Mouse (Mus musculus): ENCODE measurements at regions not wholly inside any gene's neighbourhood (a gene's known extent, or its start where the extent isn't known, plus 50 kb on each side); places are given as distances from the start of the nearest gene placed in this dataset.
"Not testable (repeated sequence)": the region's sequence is repeated elsewhere in the genome, so short reads cannot be mapped to it uniquely, and the experiment has no call there.

- not testable (repeated sequence) for H3K27me3 ChIP-seq (ENCODE audit: control insufficient read depth, insufficient read depth, low read length); H3K36me3 ChIP-seq (ENCODE audit: control insufficient read depth, insufficient read depth, low read length); ATAC-seq (ENCODE audit: insufficient read depth, low FRiP score); H3K9me3 ChIP-seq (replicated peaks; ENCODE audit: control insufficient read depth, low read length); H3K4me1 ChIP-seq (ENCODE audit: control insufficient read depth, insufficient read depth, low read length); H3K4me3 ChIP-seq (replicated peaks; ENCODE audit: low read length); H3K27ac ChIP-seq (ENCODE audit: low read length); H3K9ac ChIP-seq (ENCODE audit: low read length); H3K4me2 ChIP-seq (ENCODE audit: low read depth, low read length)
- 68% methylated on average over 1 of the region's 1 CpGs for WGBS
Measured at GRCm38 (mm10) chr14:53367420-53367819, 871.9 kb upstream of the Olfr1507 start.

GRCm38 (mm10) chr14:53363995-53364394 lies 868.4 kb upstream of the Olfr1507 start:
- not testable (repeated sequence) for H3K9me3 ChIP-seq (replicated peaks; ENCODE audit: control insufficient read depth, low read length); H3K4me1 ChIP-seq (ENCODE audit: control insufficient read depth, insufficient read depth, low read length); H3K27me3 ChIP-seq (ENCODE audit: control insufficient read depth, insufficient read depth, low read length); H3K4me3 ChIP-seq (replicated peaks; ENCODE audit: low read length); H3K9ac ChIP-seq (ENCODE audit: low read length); H3K27ac ChIP-seq (ENCODE audit: low read length); H3K36me3 ChIP-seq (ENCODE audit: control insufficient read depth, insufficient read depth, low read length); ATAC-seq (ENCODE audit: insufficient read depth, low FRiP score); H3K4me2 ChIP-seq (ENCODE audit: low read depth, low read length)
- WGBS: 70% methylated on average over 5 of the region's 5 CpGs

- H3K9me3 ChIP-seq (replicated peaks; ENCODE audit: control insufficient read depth, low read length); H3K4me3 ChIP-seq (replicated peaks; ENCODE audit: low read length); H3K27me3 ChIP-seq (ENCODE audit: control insufficient read depth, insufficient read depth, low read length); H3K4me1 ChIP-seq (ENCODE audit: control insufficient read depth, insufficient read depth, low read length); H3K27ac ChIP-seq (ENCODE audit: low read length); ATAC-seq (ENCODE audit: insufficient read depth, low FRiP score); H3K36me3 ChIP-seq (ENCODE audit: control insufficient read depth, insufficient read depth, low read length); H3K9ac ChIP-seq (ENCODE audit: low read length); H3K4me2 ChIP-seq (ENCODE audit: low read depth, low read length): not testable (repeated sequence)
- 73% methylated on average over 2 of the region's 2 CpGs for WGBS
Measured at GRCm38 (mm10) chr14:53362054-53362453, 866.5 kb upstream of the Olfr1507 start.

GRCm38 (mm10) chr14:53357498-53357897 lies 861.9 kb upstream of the Olfr1507 start:
- H3K9me3 ChIP-seq (replicated peaks; ENCODE audit: control insufficient read depth, low read length); H3K27ac ChIP-seq (ENCODE audit: low read length); ATAC-seq (ENCODE audit: insufficient read depth, low FRiP score); H3K4me2 ChIP-seq (ENCODE audit: low read depth, low read length); H3K4me3 ChIP-seq (replicated peaks; ENCODE audit: low read length); H3K27me3 ChIP-seq (ENCODE audit: control insufficient read depth, insufficient read depth, low read length); H3K9ac ChIP-seq (ENCODE audit: low read length); H3K4me1 ChIP-seq (ENCODE audit: control insufficient read depth, insufficient read depth, low read length); H3K36me3 ChIP-seq (ENCODE audit: control insufficient read depth, insufficient read depth, low read length): not testable (repeated sequence)
- 100% methylated on average over 1 of the region's 2 CpGs for WGBS

- no CpG with 5 or more reads among the region's 1 CpGs for WGBS
- not testable (repeated sequence) for H3K27me3 ChIP-seq (ENCODE audit: control insufficient read depth, insufficient read depth, low read length); H3K4me1 ChIP-seq (ENCODE audit: control insufficient read depth, insufficient read depth, low read length); H3K27ac ChIP-seq (ENCODE audit: low read length); H3K9ac ChIP-seq (ENCODE audit: low read length); H3K4me2 ChIP-seq (ENCODE audit: low read depth, low read length); H3K4me3 ChIP-seq (replicated peaks; ENCODE audit: low read length); ATAC-seq (ENCODE audit: insufficient read depth, low FRiP score); H3K9me3 ChIP-seq (replicated peaks; ENCODE audit: control insufficient read depth, low read length); H3K36me3 ChIP-seq (ENCODE audit: control insufficient read depth, insufficient read depth, low read length)
Measured at GRCm38 (mm10) chr14:53356783-53357182, 861.2 kb upstream of the Olfr1507 start.

GRCm38 (mm10) chr14:53351457-53351856 lies 855.9 kb upstream of the Olfr1507 start:
- H3K4me2 ChIP-seq (ENCODE audit: low read depth, low read length); H3K27me3 ChIP-seq (ENCODE audit: control insufficient read depth, insufficient read depth, low read length); H3K4me3 ChIP-seq (replicated peaks; ENCODE audit: low read length); H3K9me3 ChIP-seq (replicated peaks; ENCODE audit: control insufficient read depth, low read length); H3K9ac ChIP-seq (ENCODE audit: low read length); H3K4me1 ChIP-seq (ENCODE audit: control insufficient read depth, insufficient read depth, low read length); H3K27ac ChIP-seq (ENCODE audit: low read length); ATAC-seq (ENCODE audit: insufficient read depth, low FRiP score); H3K36me3 ChIP-seq (ENCODE audit: control insufficient read depth, insufficient read depth, low read length): not testable (repeated sequence)
- WGBS: no CpG with 5 or more reads among the region's 3 CpGs

- ATAC-seq (ENCODE audit: insufficient read depth, low FRiP score); H3K27me3 ChIP-seq (ENCODE audit: control insufficient read depth, insufficient read depth, low read length); H3K9me3 ChIP-seq (replicated peaks; ENCODE audit: control insufficient read depth, low read length); H3K4me2 ChIP-seq (ENCODE audit: low read depth, low read length); H3K4me1 ChIP-seq (ENCODE audit: control insufficient read depth, insufficient read depth, low read length); H3K36me3 ChIP-seq (ENCODE audit: control insufficient read depth, insufficient read depth, low read length); H3K27ac ChIP-seq (ENCODE audit: low read length); H3K9ac ChIP-seq (ENCODE audit: low read length); H3K4me3 ChIP-seq (replicated peaks; ENCODE audit: low read length): not testable (repeated sequence)
- WGBS: 77% methylated on average over 1 of the region's 1 CpGs
Measured at GRCm38 (mm10) chr14:53350780-53351179, 855.2 kb upstream of the Olfr1507 start.

GRCm38 (mm10) chr14:53349111-53349510 lies 853.6 kb upstream of the Olfr1507 start:
- H3K27me3 ChIP-seq (ENCODE audit: control insufficient read depth, insufficient read depth, low read length); H3K9me3 ChIP-seq (replicated peaks; ENCODE audit: control insufficient read depth, low read length); H3K4me1 ChIP-seq (ENCODE audit: control insufficient read depth, insufficient read depth, low read length); H3K9ac ChIP-seq (ENCODE audit: low read length); ATAC-seq (ENCODE audit: insufficient read depth, low FRiP score); H3K4me2 ChIP-seq (ENCODE audit: low read depth, low read length); H3K36me3 ChIP-seq (ENCODE audit: control insufficient read depth, insufficient read depth, low read length); H3K4me3 ChIP-seq (replicated peaks; ENCODE audit: low read length); H3K27ac ChIP-seq (ENCODE audit: low read length): not testable (repeated sequence)

GRCm38 (mm10) chr14:53345568-53345967 lies 850.0 kb upstream of the Olfr1507 start:
- ATAC-seq (ENCODE audit: insufficient read depth, low FRiP score); H3K9ac ChIP-seq (ENCODE audit: low read length); H3K36me3 ChIP-seq (ENCODE audit: control insufficient read depth, insufficient read depth, low read length); H3K4me1 ChIP-seq (ENCODE audit: control insufficient read depth, insufficient read depth, low read length); H3K4me2 ChIP-seq (ENCODE audit: low read depth, low read length); H3K27ac ChIP-seq (ENCODE audit: low read length); H3K4me3 ChIP-seq (replicated peaks; ENCODE audit: low read length); H3K27me3 ChIP-seq (ENCODE audit: control insufficient read depth, insufficient read depth, low read length); H3K9me3 ChIP-seq (replicated peaks; ENCODE audit: control insufficient read depth, low read length): not testable (repeated sequence)
- WGBS: 31% methylated on average over 2 of the region's 2 CpGs

GRCm38 (mm10) chr14:53343849-53344248 lies 848.3 kb upstream of the Olfr1507 start:
- H3K27ac ChIP-seq (ENCODE audit: low read length); H3K4me2 ChIP-seq (ENCODE audit: low read depth, low read length); H3K27me3 ChIP-seq (ENCODE audit: control insufficient read depth, insufficient read depth, low read length); ATAC-seq (ENCODE audit: insufficient read depth, low FRiP score); H3K9me3 ChIP-seq (replicated peaks; ENCODE audit: control insufficient read depth, low read length); H3K4me1 ChIP-seq (ENCODE audit: control insufficient read depth, insufficient read depth, low read length); H3K9ac ChIP-seq (ENCODE audit: low read length); H3K4me3 ChIP-seq (replicated peaks; ENCODE audit: low read length); H3K36me3 ChIP-seq (ENCODE audit: control insufficient read depth, insufficient read depth, low read length): not testable (repeated sequence)
- 52% methylated on average over 5 of the region's 5 CpGs for WGBS

All from stomach, embryonic 16.5 days (tissue).